Mouse (Mus musculus): Measurements from ENCODE around the gene Fdx1.

The Fdx1 gene

DNA sequence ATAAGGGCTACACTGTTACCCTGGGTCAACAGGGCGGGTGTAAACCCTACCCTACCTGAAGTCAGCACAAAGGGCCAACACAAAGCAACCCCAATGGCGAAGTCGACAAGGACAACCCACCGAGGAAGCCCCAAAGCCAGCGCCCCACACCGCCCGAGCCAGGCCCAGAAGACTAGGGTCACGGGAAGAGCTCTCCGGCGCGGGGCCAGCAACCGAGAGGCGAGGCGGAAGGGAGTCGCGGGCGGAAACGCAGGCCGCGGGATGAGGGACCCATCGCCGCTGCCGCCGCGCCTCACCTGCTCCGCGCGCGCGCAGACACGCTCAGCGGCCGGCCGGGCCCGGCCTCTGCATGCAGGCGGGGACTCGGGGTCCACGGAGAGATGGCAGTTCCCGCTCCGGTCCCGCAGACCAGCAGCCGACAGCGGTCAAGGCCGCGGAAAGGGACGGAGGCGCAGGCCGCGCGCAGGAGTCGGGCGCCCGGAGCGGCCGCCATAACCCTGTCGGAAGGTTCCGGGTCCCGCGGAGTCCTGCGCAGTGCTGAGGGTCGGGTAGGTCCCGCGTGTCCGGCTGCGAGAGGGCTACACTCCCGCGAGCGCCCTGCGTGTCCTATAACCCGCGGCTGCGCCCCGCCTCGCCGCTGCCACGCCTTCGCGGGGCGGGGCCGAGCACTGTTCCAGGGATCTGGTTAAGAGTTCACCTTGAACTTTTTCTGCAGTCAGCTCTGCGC is at the start of gene Fdx1:
TSS of gene Fdx1 (minus strand) at position 582 of the 727 bp plus-strand sequence.
- peak in 1 of 2 experiments; percentile 48 for DNase-seq (ENCODE audit: low spot score in 2 of 2)

DNA sequence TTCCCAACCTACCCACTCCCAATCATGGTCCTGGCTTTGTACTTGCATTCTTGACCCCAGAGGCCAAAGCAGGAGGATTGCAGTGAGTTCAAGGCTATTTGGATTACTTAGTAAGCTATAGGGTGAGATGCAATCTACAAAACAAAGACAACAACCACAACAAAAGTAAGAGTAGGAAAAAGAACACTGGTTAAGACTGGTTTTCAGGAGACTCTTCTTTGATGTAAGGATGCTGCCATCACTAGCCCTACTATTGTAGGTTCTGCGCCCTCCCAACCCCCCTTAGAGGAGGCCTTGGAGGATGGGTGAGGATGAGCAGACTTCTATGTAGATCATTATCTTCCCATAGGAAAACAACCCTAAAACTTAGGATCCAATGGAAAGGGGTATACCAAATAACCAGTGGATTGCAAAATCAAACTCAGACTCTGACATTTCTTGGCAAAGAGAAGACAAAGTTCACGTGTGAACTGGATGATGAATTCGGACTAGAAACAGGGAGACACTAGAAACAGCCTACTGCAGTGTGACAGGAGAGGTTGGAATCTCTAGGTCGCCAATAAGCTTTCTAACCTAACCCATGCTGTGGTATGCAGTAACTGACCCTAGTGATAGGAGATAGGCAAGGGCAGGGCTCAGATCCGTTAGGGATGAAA is 49.6 kb upstream of the Fdx1 start:
- no peak for DNase-seq (ENCODE audit: low spot score in 2 of 2)

- no peak for DNase-seq (ENCODE audit: low spot score in 2 of 2)
Measured at GRCm38 (mm10) chr9:52012311-52012710, 49.0 kb upstream of the Fdx1 start.

- no peak for DNase-seq (ENCODE audit: low spot score in 2 of 2)
Measured at GRCm38 (mm10) chr9:52008511-52008910, 45.2 kb upstream of the Fdx1 start.

- DNase-seq (ENCODE audit: low spot score in 2 of 2): no peak
Measured at GRCm38 (mm10) chr9:52007341-52007740, 44.0 kb upstream of the Fdx1 start.

DNA sequence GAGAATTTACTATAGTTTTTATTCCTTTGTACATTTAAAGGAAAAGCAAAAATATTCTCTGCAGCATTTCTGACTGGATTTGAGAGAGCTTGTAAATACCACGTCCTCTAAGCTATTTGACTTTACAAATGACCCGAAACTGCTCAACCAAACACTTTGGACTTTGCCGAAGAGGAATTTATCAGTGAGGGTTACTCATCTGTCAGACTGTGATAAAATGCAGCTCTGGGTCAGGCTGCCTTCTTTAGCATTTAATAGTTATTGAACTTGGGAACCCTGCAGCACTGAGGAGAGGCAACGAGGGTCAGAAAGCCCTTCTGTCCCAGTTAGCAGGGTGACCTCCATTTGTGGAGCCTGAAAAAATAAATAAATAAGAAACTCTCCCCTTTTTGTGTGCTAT is 40.1 kb upstream of the Fdx1 start:
- no peak for DNase-seq (ENCODE audit: low spot score in 2 of 2)

DNA sequence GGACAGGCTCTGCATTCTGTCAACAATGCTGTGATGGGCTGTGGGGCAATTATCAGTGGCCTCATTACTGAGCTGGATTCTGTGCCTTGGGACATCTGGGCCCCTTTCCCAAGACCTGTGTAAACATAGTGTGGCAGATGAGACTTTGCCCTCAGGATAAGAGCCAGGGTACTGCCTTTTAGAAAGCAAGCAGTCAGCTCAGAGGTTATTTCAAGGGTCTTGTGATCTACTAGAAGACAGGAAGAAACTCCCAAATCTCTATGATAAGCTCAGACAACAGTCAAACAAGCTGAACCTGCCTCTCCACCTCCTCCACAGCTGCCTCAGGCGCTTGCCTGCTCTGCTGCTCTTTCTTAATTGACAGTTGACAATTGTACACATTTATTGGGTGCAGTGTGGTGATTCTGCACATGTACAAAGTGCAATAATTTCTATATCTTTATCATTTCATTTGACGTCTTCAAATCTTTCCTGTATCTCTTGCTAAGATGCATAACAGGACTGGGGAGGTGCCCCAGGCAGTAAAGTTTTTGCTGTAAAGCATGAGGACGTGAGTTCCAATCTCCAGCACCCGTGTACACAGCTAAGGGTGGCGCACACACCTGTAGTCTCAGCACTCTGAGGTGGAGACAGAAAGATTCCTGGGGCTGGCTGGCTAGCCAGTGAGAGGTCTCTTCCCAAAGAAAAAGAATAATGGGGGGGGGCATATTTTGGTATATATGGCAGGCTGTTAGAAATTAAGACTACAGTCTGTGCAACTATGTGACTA is 32.2 kb upstream of the Fdx1 start:
- DNase-seq (ENCODE audit: low spot score in 2 of 2): no peak

DNA sequence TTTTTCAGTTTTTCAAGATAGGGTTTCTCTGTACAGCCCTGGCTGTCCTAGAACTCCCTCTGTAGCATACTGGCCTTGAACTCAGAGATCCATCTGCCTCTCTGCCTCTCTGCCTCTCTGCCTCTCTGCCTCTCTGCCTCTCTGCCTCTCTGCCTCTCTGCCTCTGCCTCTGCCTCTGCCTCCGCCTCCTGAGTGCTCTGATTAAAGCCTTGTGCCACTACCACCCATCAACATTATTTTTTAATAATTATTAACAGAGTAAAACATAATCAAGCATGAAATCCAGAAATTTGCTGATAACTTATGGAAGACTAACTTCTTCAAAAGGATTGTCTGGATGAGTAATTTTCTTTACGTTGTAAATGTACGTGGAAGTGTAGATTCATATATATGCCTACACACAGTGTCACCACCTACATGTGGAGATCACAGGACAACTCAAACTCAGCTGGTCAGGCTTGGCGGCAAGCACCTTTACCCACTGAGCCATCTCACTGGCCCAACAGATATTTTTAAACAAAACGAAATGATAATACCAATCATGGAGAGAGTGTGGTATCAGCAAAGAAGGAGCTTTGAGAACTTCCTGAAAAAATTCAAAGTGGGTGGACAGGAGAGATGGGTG is 31.4 kb upstream of the Fdx1 start:
- DNase-seq (ENCODE audit: low spot score in 2 of 2): no peak

DNA sequence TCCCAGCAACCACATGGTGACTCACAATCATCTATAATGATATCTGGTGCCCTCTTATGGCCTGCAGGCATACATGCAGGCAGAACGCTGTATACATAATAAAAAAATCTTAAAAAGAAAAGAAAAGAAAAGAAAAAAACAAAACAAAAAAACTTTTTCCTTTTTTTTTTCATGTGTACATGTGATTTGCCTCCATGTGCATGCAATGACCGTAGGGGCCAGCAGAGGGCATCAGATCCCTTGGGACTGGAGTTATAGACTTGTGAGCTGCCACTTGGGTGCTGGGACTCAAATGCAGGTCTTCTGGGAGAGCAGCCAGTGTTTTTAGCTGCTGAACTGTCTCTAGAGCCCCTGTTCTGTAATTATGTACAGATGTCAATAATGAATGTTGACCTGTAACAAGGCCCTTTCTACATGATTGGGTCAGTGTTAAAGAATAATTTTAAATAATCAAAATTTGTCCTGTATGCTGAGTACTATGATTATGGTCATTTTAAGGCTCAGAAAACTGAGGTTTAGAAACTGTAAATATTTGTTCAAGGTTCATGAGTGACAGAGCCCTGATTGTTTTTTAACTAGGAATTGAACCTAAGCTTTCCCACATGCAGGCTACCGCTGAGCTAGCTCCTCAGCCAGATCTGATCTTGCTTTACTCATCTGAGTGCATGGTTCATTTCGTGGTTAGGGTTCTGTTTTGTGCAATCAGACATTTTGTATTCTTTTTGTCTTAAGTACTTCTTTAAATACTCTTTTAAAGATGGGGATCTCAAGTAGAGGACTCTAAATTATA is 30.3 kb upstream of the Fdx1 start:
- DNase-seq (ENCODE audit: low spot score in 2 of 2): no peak

- DNase-seq (ENCODE audit: low spot score in 2 of 2): no peak
Measured at GRCm38 (mm10) chr9:51991241-51991876, 28.0 kb upstream of the Fdx1 start.

DNA sequence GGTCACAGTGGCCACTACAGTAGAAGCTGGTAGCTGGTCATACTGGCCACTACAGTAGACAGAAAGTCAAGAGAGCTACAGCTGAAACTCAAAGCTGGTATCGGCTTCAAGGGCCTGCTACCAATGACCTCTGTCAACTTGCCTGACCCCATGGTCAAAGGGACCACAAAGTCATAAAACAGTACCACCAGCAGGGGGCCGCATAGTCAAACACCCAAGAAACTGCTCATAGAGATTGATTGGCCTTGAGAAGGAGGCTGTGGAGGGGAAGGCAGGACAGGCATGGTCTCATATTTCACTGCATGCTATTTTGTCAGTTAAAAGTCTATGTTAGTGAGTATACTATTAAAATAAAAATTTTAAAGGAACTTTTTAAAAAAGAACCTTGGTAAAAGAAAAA is 27.5 kb upstream of the Fdx1 start:
- DNase-seq (ENCODE audit: low spot score in 2 of 2): no peak

GRCm38 (mm10) chr9:51985493-51986099 is 22.2 kb upstream of the Fdx1 start:
- DNase-seq (ENCODE audit: low spot score in 2 of 2): peak; percentile 59 to 76

GRCm38 (mm10) chr9:51981131-51981530 is 17.8 kb upstream of the Fdx1 start:
- no peak for DNase-seq (ENCODE audit: low spot score in 2 of 2)

GRCm38 (mm10) chr9:51979301-51979700 is 15.9 kb upstream of the Fdx1 start:
- DNase-seq (ENCODE audit: low spot score in 2 of 2): no peak

GRCm38 (mm10) chr9:51978545-51979259 is 15.3 kb upstream of the Fdx1 start:
- no peak for DNase-seq (ENCODE audit: low spot score in 2 of 2)

DNA sequence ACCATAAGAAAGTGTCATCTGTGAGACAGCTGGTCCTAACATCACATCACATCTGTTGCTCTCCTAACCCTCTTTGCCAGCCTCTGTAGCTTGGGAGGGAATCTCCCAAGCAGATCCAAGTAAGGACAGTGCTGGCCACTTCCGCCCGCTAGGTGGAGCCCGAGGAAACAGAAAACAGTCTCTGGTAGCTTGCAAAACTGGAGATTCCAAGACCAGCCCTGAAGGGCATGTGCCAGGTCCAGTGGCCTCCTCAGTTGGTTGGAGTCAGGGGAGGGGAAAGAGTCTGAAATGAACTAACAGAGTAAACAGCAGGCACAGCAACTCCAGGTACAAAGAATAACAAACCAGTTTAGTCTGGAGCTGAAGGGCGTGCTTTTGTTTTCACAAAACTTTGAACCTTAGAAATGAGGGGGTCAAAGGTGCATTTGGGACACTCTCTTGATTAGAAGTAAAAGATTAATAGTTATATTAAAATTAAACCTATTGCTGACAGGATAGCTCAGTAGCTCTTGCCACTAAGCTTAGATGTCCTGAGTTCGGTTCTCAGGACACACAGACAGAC is 14.2 kb upstream of the Fdx1 start:
- DNase-seq (ENCODE audit: low spot score in 2 of 2): peak; percentile 44 to 75

DNA sequence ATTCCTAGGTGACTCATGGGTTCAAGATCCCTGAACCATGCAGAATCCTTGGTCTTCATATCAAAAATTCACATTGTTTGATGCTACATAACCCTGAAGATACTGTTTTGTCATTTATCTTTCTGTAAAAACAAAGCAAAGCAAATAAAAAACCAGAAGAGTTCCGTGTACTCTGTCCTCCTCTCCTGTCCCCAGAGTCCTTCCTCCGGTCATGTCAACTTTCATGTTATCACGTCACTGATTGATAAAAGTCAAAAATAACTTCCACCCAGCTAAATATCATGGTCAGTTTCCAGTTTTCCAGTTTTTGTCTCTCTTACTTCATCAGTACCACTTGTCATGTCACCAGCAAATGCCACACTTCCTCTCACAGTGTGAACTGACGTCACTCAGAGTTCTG is 11.5 kb upstream of the Fdx1 start:
- DNase-seq (ENCODE audit: low spot score in 2 of 2): no peak

DNA sequence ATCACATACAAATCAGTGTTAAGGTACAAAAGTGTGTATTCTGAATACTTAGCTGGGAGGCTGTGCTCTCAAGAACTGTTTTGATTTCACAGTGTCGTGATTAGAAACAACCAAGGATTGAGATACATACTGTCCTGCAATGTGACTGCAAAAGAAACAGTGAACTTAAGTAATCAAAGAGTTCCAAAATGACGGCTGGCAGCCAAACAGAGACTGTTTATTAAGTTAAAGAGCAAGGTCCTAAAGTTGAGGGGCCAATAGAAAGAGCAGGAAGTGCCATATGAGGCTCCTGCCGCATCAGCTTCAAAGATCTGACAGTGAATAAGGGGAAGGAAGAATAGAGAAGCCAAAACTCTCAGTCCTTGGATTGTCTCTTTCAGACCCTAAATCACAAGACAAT is 10.5 kb upstream of the Fdx1 start:
- DNase-seq (ENCODE audit: low spot score in 2 of 2): no peak

GRCm38 (mm10) chr9:51966373-51966772 is 3.0 kb upstream of the Fdx1 start:
- DNase-seq (ENCODE audit: low spot score in 2 of 2): no peak

DNA sequence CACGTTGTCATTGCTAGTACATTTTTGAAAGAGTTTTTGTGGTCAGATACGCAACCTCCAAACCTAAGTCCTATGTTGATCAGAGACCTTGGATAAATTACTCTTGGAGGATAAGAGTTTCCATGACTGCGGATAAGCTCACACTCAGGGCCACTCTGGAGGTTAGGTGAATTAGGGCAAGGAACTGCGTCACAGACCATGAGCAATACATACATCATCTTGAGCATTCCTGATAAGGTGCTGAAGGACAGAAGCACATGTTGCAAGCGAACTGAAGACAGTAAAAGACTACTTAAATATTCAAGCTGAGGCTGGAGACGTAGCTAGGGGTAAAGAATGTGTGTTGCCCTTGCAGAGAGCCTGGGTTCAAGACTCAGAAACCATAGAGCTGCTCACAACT is 754 bp upstream of the Fdx1 start:
- DNase-seq (ENCODE audit: low spot score in 2 of 2): no peak

All from frontal cortex, postnatal 10 days (tissue).